Mouse (Mus musculus): ENCODE results near the gene Rnf41. TPM values are rescaled to one million over a fixed set of nuclear protein-coding genes. Genes with fewer than 3 reads are reported as not detected.

Rnf41 gene
- polyA plus RNA-seq, 1 experiment from 2014 or later = 35.2 TPM

DNA sequence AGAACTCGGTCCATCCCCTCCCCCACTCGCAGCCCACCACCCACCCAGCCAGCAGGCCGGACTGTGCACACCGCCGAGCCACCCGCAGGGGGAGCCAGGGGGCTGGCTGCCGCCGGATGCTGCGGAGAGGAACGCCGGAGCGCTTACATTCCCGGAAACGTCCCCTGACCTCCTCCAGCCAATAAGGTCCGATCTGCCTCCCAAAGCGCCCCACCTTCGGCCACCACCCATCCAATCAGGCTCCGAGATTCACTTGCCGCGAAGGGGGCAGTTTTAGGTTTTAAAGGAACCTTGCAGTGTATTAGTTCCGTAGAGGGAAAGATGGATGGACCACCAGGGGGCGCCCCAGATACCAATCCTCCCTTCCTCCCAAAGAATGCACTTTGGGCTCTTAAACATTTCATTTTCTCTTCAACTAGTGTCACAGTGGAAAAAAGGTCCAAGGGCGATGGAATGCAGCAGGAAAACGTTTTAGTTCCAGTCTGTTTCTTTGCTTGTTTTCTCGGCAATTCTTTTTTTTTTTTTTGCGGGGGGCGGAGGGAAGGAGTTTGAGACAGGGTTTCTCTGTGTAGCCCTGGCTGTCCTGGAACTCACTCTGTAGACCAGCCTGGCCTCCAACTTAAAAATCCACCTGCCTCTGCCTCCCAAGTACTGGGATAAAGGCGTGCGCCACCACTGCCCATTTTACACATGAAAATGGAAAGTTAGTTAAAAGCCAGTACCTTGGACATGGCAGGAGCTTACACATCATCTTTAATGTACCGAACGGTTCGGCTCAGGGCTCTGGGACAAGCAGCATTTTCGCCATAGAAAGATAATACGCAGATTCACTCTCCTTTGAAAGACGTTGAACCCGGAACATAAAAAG is 1.5 kb upstream of the Rnf41 start:
- Histone ChIP-seq H3K27ac (replicated peaks; ENCODE audit: low read depth, low read length) (peak overlapping the region; percentile 86), H3K9ac (ENCODE audit: low read depth, low read length) (peak overlapping the region; percentile 78), H3K4me2 (ENCODE audit: low read depth, low read length) (peak overlapping the region; percentile 90), H3K4me3 (ENCODE audit: low read depth, low read length) (peak overlapping the region; percentile 78), H3K9me3 (ENCODE audit: control insufficient read depth, low read length) (no peaks in the 10 kb centered on the region), H3K36me3 (ENCODE audit: control insufficient read depth, insufficient read depth, low read length) (peaks cover 17% of the 10 kb centered on the region), H3K4me1 (ENCODE audit: control insufficient read depth, insufficient read depth, low read length) (peaks cover 24% of the 10 kb centered on the region), H3K27me3 (replicated peaks; ENCODE audit: control insufficient read depth, insufficient read depth, low read length) (no peaks in the 10 kb centered on the region)
- ATAC-seq (ENCODE audit: low read depth) = peak; percentile 91
- peak; percentile 99 for DNase-seq (ENCODE audit: low spot score)
- 6% methylated on average over 33 of the region's 36 CpGs for WGBS

DNA sequence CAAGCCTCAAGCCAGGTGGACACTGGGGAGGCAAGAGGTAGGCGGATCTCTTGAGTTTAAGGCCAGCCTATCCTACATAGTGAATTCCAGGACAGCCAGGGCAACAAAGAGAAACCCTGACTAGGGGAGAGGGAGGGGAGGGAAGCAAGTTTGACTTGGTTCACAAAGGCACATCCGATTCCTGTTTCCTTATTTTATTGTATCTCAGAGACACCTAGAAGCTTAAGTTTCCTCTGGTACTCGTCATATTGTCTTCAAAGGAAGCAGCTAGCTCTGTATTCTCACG is 954 bp upstream of the Rnf41 start:
- no peak for DNase-seq (ENCODE audit: low spot score)
- Histone ChIP-seq H3K4me1 (ENCODE audit: control insufficient read depth, insufficient read depth, low read length) (peaks cover 24% of the 10 kb centered on the region), H3K27ac (replicated peaks; ENCODE audit: low read depth, low read length) (peak overlapping the region; percentile 86), H3K27me3 (replicated peaks; ENCODE audit: control insufficient read depth, insufficient read depth, low read length) (no peaks in the 10 kb centered on the region), H3K4me2 (ENCODE audit: low read depth, low read length) (peak overlapping the region; percentile 88), H3K9me3 (ENCODE audit: control insufficient read depth, low read length) (no peaks in the 10 kb centered on the region), H3K9ac (ENCODE audit: low read depth, low read length) (peak overlapping the region; percentile 77), H3K4me3 (ENCODE audit: low read depth, low read length) (peak overlapping the region; percentile 78), H3K36me3 (ENCODE audit: control insufficient read depth, insufficient read depth, low read length) (peaks cover 21% of the 10 kb centered on the region)
- 17% methylated on average over 4 of the region's 4 CpGs for WGBS
- ATAC-seq (ENCODE audit: low read depth) = no peak

DNA sequence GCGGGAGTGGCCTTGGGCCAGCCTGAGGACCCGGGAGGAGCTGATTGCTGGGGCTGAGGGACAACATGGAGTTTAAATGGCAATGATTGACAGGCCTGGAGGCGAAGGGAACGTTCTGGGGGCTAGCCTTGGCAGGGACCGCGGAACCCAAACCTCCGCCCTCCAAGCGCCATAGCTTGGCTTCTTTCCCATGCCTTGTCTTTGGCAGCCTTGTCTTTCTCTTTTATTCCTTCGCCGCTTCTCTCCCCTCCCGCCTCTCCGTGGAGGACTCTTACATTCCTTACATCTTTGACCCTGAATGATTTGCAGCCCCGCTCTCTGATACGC is 561 bp downstream of the Rnf41 start:
- H3K9me3 ChIP-seq (ENCODE audit: control insufficient read depth, low read length) = no peaks in the 10 kb centered on the region
- peak overlapping the region; percentile 77 for H3K9ac ChIP-seq (ENCODE audit: low read depth, low read length)
- peaks cover 24% of the 10 kb centered on the region for H3K4me1 ChIP-seq (ENCODE audit: control insufficient read depth, insufficient read depth, low read length)
- WGBS = 0% methylated on average over 14 of the region's 14 CpGs
- H3K36me3 ChIP-seq (ENCODE audit: control insufficient read depth, insufficient read depth, low read length) = peaks cover 25% of the 10 kb centered on the region
- ATAC-seq (ENCODE audit: low read depth) (no peak), DNase-seq (ENCODE audit: low spot score) (peak; percentile 60)
- H3K4me2 ChIP-seq (ENCODE audit: low read depth, low read length) = peak overlapping the region; percentile 88
- peak overlapping the region; percentile 95 for H3K27ac ChIP-seq (replicated peaks; ENCODE audit: low read depth, low read length)
- H3K27me3 ChIP-seq (replicated peaks; ENCODE audit: control insufficient read depth, insufficient read depth, low read length) = no peaks in the 10 kb centered on the region
- peak overlapping the region; percentile 78 for H3K4me3 ChIP-seq (ENCODE audit: low read depth, low read length)

DNA sequence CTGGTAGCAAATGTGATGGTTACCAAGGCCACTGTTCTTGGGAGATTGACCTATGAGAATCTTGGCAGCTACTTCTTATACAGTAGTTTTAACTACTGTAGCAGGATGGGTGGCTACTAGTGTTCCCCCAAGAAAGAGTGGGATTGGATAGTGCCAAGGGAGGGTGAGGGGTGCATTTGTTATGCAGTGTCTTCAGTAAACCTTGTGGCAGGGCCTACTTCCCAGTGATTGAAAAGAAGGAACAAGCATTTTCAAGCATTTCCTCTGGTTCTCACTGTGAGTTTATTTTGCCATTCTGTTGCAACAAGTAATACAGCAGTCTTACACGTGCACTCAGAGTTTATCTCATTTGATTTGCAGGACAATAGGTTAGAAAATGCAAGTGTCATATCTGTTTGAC is 1.1 kb downstream of the Rnf41 start:
- Histone ChIP-seq H3K4me1 (ENCODE audit: control insufficient read depth, insufficient read depth, low read length) (peaks cover 24% of the 10 kb centered on the region), H3K27me3 (replicated peaks; ENCODE audit: control insufficient read depth, insufficient read depth, low read length) (no peaks in the 10 kb centered on the region), H3K4me2 (ENCODE audit: low read depth, low read length) (peak overlapping the region; percentile 88), H3K27ac (replicated peaks; ENCODE audit: low read depth, low read length) (peak overlapping the region; percentile 95), H3K4me3 (ENCODE audit: low read depth, low read length) (peak overlapping the region; percentile 78), H3K36me3 (ENCODE audit: control insufficient read depth, insufficient read depth, low read length) (peaks cover 30% of the 10 kb centered on the region), H3K9ac (ENCODE audit: low read depth, low read length) (peak overlapping the region; percentile 77), H3K9me3 (ENCODE audit: control insufficient read depth, low read length) (no peaks in the 10 kb centered on the region)
- ATAC-seq (ENCODE audit: low read depth) = no peak
- no peak for DNase-seq (ENCODE audit: low spot score)
- WGBS = 61% methylated on average over 1 of the region's 1 CpGs

DNA sequence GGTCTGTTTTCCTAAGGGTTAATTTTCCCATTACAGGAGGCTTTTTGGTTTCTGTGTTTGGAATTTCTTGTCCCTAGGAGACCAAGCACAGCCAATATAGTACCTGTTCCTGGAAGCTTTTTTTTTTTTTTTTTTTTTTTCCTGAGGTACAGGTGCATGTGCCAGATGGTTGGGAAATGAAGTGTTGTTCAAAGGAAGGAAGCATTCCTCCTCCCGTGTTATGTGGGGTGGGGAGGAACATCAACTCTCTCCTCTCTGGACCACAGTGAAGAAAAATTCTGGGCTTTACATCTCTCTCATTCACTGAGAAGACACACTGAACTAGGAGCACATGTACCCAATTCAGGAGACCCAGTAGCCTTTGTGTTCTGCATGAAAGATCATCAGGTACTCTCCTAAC is 1.6 kb downstream of the Rnf41 start:
- no peak for ATAC-seq (ENCODE audit: low read depth)
- H3K4me3 ChIP-seq (ENCODE audit: low read depth, low read length) = peak overlapping the region; percentile 78; the same call in 1 of the 2 replicates
- peaks cover 24% of the 10 kb centered on the region for H3K4me1 ChIP-seq (ENCODE audit: control insufficient read depth, insufficient read depth, low read length)
- H3K27me3 ChIP-seq (replicated peaks; ENCODE audit: control insufficient read depth, insufficient read depth, low read length) = no peaks in the 10 kb centered on the region
- peak overlapping the region; percentile 88 for H3K4me2 ChIP-seq (ENCODE audit: low read depth, low read length)
- H3K9ac ChIP-seq (ENCODE audit: low read depth, low read length) = 0 out of 2 replicates have a peak overlapping the region, but pooled peaks have one; percentile 77
- WGBS = 46% methylated on average over 1 of the region's 1 CpGs
- DNase-seq (ENCODE audit: low spot score) = no peak
- no peak overlapping the region for H3K27ac ChIP-seq (replicated peaks; ENCODE audit: low read depth, low read length)
- no peaks in the 10 kb centered on the region for H3K9me3 ChIP-seq (ENCODE audit: control insufficient read depth, low read length)
- H3K36me3 ChIP-seq (ENCODE audit: control insufficient read depth, insufficient read depth, low read length) = peaks cover 35% of the 10 kb centered on the region

DNA sequence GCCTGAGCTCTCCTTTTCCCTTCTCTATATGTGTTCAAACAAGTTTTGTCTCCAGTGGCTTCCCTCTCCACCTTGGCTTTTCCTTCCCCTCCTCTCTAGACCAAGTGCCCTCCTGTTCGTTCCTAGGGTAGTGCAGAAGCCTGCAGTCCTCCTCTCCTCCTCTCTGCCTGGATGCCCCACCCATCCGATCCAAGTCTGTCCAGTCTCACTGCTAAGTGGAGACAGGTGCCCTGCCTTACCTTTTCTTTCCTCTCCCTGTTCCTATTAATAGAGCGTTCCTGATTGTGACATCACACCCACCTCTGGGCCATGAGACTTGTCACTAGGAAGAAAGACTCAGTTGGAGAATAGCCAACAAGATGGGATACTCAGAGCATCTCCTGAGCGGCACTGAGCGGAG is 3.4 kb downstream of the Rnf41 start:
- 88% methylated on average over 5 of the region's 5 CpGs for WGBS
- peaks cover 51% of the 10 kb centered on the region for H3K36me3 ChIP-seq (ENCODE audit: control insufficient read depth, insufficient read depth, low read length)
- no peak for ATAC-seq (ENCODE audit: low read depth)

DNA sequence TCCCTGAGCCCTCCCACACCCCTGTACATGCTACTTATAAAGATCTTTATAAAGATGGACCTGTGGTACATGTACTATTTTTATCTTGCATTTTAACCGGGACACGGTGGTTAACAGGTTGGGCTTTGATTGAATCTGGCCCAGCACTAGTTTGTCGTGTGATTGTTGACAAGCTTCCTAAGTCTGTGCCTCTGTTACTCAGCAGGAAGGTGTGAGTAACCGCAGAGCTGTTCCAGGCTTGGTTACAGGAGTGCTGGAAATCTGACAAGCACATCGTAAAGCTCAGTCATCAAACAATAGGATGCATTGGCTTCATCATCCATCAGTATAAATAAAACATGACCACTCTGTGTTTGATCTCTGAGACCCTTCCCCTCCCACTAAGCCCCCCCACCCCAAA is 11.0 kb downstream of the Rnf41 start:
- peaks cover 86% of the 10 kb centered on the region for H3K36me3 ChIP-seq (ENCODE audit: control insufficient read depth, insufficient read depth, low read length)
- no peak overlapping the region for H3K9ac ChIP-seq (ENCODE audit: low read depth, low read length)

More for the DNA sequence above, 3.4 kb downstream of the Rnf41 start:
- no peak overlapping the region for H3K27ac ChIP-seq (replicated peaks; ENCODE audit: low read depth, low read length)
- H3K27me3 ChIP-seq (replicated peaks; ENCODE audit: control insufficient read depth, insufficient read depth, low read length) = no peaks in the 10 kb centered on the region
- no peak overlapping the region for H3K9ac ChIP-seq (ENCODE audit: low read depth, low read length)
- no peak overlapping the region for H3K4me3 ChIP-seq (ENCODE audit: low read depth, low read length)
- H3K9me3 ChIP-seq (ENCODE audit: control insufficient read depth, low read length) = no peaks in the 10 kb centered on the region
- DNase-seq (ENCODE audit: low spot score) = no peak
- no peak overlapping the region for H3K4me2 ChIP-seq (ENCODE audit: low read depth, low read length)
- H3K4me1 ChIP-seq (ENCODE audit: control insufficient read depth, insufficient read depth, low read length) = peaks cover 17% of the 10 kb centered on the region

DNA sequence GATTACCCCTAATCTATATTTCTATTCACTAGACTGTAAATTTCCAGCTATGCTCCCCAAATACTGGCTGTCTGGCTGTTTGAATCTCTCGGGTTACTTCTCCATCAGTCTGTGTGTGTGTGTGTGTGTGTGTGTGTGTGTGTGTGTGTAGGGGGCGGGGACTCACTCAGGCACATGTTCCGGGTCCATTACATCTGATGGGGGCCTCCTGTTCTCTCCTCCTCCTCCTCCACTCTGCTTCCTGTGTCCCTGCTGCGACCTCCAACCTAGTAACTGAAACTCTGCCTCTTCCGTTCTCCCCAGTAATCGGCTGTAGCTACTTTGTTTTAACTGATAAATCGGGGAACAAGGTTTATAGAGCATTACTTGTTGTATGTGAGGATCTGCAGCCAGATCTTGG is 13.1 kb downstream of the Rnf41 start:
- 35% methylated on average over 7 of the region's 7 CpGs for WGBS
- Histone ChIP-seq H3K4me2 (ENCODE audit: low read depth, low read length) (no peak overlapping the region), H3K4me3 (ENCODE audit: low read depth, low read length) (no peak overlapping the region), H3K9me3 (ENCODE audit: control insufficient read depth, low read length) (no peaks in the 10 kb centered on the region), H3K27ac (replicated peaks; ENCODE audit: low read depth, low read length) (no peak overlapping the region), H3K4me1 (ENCODE audit: control insufficient read depth, insufficient read depth, low read length) (no peaks in the 10 kb centered on the region), H3K27me3 (replicated peaks; ENCODE audit: control insufficient read depth, insufficient read depth, low read length) (no peaks in the 10 kb centered on the region), H3K36me3 (ENCODE audit: control insufficient read depth, insufficient read depth, low read length) (peaks cover 85% of the 10 kb centered on the region), H3K9ac (ENCODE audit: low read depth, low read length) (no peak overlapping the region)
- DNase-seq (ENCODE audit: low spot score) (no peak), ATAC-seq (ENCODE audit: low read depth) (no peak)

More for the DNA sequence above, 11.0 kb downstream of the Rnf41 start:
- DNase-seq (ENCODE audit: low spot score) (no peak), ATAC-seq (ENCODE audit: low read depth) (no peak)
- H3K9me3 ChIP-seq (ENCODE audit: control insufficient read depth, low read length) = no peaks in the 10 kb centered on the region
- H3K27ac ChIP-seq (replicated peaks; ENCODE audit: low read depth, low read length) = no peak overlapping the region
- WGBS = 89% methylated on average over 5 of the region's 5 CpGs
- no peaks in the 10 kb centered on the region for H3K4me1 ChIP-seq (ENCODE audit: control insufficient read depth, insufficient read depth, low read length)
- no peaks in the 10 kb centered on the region for H3K27me3 ChIP-seq (replicated peaks; ENCODE audit: control insufficient read depth, insufficient read depth, low read length)
- no peak overlapping the region for H3K4me3 ChIP-seq (ENCODE audit: low read depth, low read length)
- H3K4me2 ChIP-seq (ENCODE audit: low read depth, low read length) = no peak overlapping the region

DNA sequence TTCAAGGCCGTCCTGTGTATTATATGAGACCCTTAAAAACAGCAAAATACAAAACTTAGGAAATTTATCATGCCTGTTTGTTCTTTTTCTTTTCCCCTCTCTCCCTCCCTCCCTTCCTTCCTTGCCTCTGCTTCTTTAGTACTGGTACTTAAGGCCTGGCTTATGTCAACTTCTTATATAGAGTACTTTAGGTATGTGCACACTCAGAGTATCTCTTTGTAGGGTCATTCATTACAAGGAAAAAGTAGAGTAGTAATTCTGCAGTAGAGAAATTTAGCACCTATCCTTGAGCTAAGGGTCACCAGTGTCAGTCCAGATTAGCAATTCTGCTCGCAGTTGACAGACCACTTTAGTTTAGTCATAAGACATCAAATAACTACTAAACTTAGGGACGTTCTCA is 13.8 kb downstream of the Rnf41 start:
- Histone ChIP-seq H3K9me3 (ENCODE audit: control insufficient read depth, low read length) (no peaks in the 10 kb centered on the region), H3K4me3 (ENCODE audit: low read depth, low read length) (no peak overlapping the region), H3K9ac (ENCODE audit: low read depth, low read length) (no peak overlapping the region), H3K27me3 (replicated peaks; ENCODE audit: control insufficient read depth, insufficient read depth, low read length) (no peaks in the 10 kb centered on the region), H3K4me1 (ENCODE audit: control insufficient read depth, insufficient read depth, low read length) (no peaks in the 10 kb centered on the region), H3K27ac (replicated peaks; ENCODE audit: low read depth, low read length) (no peak overlapping the region), H3K36me3 (ENCODE audit: control insufficient read depth, insufficient read depth, low read length) (peaks cover 85% of the 10 kb centered on the region), H3K4me2 (ENCODE audit: low read depth, low read length) (no peak overlapping the region)
- DNase-seq (ENCODE audit: low spot score) = no peak
- WGBS = 89% methylated on average over 3 of the region's 3 CpGs
- no peak for ATAC-seq (ENCODE audit: low read depth)

Data from embryonic facial prominence, embryonic 14.5 days (tissue).